Mouse (Mus musculus): Measurements from ENCODE around the gene Manbal.

Gene Manbal

DNA sequence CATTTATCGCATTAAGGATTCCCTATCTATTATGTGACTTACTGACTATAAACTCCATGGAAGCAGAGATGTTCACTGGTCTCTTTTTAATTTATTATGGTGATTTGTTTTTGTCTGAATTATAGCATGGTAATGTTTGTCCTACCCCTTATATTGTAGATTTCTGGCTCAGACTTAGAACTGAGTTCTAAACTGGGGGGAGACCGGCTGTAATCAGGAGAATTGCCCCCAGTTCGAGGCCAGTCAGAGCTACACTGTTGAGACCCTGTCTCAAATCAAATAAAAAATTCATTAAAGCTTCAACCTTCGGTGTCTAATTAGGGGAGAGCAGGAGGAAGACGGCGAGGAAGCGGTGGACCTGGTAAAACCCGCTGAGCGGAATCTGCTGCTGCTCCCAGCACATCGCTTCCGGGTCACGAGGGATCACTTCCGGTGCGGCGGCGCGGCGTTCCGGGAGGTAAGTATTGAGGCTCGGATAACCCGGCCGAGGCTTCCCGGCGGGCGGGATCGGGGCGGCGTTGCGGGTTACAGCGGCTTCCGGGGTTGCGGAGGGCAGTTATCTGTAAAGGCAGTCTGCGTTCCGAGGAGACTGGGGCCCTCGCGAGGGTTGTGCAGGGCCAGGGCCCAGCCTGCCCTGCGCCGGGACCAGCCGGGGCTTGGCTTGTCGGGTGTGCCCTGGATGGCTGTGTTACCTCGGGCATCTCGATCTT, at the start of gene Manbal:
TSS of gene Manbal (plus strand) at position 411 of the 710 bp plus-strand sequence.
- DNase-seq (ENCODE audit: low read depth): peak; percentile 49

DNA sequence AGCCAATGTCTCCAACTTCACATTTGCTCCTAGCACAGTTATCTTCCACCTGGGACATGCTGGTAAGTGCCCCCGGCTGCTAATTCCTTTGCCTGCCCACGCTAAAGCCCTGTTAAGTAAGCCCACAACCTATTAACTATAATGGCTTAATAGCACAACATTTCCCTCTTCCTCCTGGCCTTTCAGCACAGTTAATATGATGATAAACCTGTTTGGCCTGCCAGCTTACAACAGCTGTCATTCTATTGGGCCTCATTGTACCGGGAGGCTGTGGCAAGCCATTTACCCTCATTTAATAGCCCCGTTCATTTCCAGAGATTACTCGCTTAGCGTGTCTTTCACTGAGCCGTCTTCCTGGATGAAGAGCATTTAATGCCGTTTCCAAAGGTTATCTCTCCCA, 47.3 kb upstream of the Manbal start:
- DNase-seq (ENCODE audit: low read depth): no peak

DNA sequence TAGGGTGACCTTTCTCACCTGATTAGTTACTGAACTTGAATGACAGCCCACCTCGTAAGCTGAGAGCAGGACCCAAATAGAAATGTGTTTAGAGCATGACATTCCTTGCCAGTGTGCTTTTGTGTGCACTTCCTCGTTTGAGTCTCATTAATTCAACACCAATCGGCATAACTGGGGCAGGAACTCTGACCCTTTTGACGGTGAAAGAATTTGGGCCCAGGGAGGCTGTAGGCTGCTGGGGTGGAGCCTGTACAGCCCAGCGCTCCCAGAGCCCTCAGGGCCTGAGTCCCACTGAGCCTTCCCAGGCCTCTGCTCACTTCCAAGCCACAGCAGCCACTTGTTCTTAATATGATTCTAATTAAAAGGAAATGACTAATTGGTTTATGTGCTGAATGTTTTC, 46.5 kb upstream of the Manbal start:
- DNase-seq (ENCODE audit: low read depth): no peak

DNA sequence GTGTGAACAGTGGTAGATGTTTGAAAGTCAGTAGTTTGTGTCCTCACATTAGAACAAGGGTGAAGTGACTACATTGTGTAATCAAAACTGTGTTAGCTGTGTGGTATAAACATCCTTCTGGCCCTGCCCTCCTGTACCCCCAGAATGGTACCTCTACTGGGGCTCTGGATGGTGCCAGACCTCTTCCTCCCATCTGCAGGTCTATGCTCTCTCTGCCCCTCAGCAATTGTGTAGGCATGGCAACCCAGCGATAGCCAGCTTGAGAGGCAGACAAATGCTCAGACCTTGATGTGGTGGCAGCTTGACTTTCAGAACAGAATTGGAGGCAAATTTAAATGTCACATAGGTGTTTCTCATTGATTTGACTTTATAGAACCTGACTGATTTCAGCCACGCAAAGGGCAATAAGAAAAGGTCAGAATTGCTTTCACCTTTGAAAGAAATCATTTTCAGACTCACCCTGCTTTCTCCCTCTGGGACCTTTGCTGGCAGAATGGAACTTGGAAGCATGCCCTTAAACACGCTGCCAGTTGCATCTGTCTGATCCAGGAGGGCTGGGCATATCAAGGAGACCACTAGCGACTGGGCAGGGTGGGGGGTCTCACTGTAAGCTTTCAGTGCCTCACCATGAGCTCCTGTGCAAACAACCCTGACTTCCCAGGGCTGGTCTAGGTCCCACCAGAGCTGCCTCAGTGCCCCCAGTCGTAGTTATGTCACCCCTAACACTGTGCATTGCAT, 45.2 kb upstream of the Manbal start:
- no peak for DNase-seq (ENCODE audit: low read depth)

DNA sequence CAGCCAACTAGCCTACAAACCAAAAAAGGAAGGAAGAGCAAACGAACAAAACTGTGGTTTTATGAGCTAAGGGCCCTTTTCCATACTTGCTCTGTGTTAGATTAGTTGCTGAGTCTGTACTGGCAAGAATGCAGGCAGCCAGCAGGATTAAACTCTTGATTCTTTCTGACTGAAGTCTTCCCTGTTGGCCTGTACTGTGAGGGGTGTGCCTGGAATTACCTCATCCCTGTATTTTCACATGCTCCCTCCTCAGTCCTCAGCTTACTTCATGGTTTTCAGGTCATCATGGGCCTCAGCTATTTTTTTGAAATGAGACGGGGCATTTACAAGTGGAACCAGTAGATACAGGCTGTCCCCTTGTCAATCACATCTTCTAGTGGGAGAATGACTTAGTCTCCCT, 42.2 kb upstream of the Manbal start:
- no peak for DNase-seq (ENCODE audit: low read depth)

DNA sequence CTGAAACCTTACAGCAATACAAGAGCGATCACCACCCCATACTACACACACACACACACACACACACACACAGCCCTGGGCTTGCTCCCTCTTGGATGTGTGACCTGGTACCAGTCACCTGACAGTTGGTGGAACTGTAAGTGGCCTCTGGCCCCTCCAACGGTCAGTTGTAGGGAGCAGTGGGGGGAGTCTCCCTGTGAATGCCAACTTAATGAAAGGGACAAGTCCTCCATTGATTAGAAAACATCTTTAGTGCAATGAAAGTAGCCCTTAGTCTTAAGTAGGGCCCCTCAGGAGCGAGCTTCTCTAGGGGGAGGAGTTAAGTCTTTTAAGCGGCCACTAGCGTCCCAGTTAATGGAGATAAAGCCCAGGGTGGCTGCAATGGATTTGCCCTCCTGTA, 39.3 kb upstream of the Manbal start:
- no peak for DNase-seq (ENCODE audit: low read depth)

DNA sequence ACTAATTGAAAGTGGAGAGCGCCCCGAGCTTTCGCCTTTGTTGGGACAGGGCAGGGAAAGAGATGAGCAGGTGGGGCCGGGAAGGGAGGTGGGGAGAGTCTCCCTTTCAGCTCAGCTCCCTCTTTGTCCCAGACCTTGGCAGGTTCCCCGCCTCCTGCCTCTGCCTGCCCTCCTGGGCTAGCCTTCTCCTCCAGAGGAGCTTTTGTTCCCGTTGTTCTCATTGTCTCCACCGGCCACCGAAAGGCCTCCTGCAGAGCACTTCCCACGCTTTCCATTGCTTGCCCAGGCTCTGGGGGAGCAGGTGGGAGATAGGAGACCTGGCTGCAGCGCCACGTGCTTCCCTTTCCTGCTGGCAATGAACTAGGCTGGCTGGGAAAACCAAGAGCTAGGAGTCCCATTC, 38.8 kb upstream of the Manbal start:
- DNase-seq (ENCODE audit: low read depth): no peak

DNA sequence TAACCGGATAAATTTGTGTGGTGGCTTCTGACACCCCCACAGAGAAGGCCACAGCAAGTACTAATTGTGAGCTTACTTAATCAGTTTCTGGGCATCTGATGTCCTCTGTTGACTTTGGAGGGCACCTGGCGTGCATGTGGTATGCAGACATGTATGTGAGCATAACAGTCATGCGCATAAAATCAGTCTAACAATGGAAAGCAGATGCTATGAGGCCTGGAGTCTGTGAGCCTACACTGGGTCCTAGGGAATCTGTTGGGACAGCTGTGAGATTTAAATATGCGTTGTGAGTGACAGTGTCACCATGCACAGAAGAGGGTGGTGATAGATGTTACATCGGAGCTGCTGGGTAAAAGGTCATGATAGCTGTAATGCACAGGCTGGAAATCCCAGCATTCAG, 35.3 kb upstream of the Manbal start:
- no peak for DNase-seq (ENCODE audit: low read depth)

DNA sequence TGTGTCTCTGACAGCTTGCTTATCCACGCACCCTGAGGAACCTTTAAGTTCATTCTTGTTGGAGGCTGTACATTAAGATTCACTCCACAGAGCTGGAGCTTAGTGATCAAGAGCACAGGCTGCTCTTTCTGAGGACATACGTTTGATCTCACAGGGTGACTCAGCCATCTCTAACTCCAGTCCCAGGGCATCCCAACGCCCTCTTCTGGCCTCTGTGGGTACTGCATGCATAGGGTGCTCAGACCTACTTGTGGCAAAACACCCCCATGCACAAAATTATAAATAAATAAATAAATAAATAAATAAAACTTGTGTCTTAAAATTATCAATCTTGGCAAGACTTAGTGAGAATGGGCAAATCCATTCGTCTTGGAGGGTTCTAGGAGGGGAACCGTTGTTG, 28.7 kb upstream of the Manbal start:
- DNase-seq (ENCODE audit: low read depth): peak; percentile 49

DNA sequence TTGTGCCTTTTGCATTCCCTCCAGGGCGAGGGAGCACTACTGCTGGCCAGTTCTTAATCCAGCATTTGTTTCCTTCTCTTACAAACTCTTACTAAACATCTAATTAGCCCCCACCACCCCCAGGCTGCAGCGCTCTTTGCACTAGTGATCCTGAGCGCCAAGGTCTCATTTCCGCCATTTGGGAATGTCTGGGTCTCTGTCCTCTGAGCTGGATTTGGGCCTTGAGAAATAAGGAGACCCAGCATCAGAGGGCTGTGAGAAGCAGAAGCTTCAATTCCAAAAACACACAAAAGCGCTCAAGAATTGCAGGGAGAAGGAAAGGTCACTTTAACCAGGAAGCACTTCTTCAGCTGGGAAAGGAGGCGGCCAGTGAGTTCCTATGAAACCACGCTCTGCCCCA, 27.9 kb upstream of the Manbal start:
- DNase-seq (ENCODE audit: low read depth): no peak

DNA sequence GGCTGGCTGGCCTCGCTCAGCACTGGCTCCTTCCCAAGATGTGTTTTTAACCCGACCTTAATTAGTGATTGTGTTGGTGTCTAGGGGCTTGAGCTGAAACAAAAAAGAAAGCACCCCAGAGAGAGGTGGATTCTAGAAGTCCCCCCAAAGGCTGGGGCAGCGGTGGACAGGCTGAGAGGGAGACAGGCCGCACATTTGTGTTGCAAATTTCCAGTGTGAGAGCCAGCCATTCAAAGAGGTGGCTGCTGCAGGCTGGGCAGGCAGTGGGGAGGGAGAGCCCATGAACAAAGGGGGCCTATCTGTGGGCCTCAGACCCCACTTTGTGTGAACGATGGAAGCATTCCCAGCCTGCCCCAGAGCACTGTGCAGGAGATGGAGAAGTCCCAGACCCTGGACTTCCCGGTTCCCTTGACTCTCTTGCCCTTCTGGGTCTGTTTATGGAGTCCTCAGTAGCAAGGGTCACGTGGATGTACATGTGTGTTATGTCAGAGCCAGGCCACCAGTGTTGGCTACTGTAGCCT, 27.1 kb upstream of the Manbal start:
- no peak for DNase-seq (ENCODE audit: low read depth)

DNA sequence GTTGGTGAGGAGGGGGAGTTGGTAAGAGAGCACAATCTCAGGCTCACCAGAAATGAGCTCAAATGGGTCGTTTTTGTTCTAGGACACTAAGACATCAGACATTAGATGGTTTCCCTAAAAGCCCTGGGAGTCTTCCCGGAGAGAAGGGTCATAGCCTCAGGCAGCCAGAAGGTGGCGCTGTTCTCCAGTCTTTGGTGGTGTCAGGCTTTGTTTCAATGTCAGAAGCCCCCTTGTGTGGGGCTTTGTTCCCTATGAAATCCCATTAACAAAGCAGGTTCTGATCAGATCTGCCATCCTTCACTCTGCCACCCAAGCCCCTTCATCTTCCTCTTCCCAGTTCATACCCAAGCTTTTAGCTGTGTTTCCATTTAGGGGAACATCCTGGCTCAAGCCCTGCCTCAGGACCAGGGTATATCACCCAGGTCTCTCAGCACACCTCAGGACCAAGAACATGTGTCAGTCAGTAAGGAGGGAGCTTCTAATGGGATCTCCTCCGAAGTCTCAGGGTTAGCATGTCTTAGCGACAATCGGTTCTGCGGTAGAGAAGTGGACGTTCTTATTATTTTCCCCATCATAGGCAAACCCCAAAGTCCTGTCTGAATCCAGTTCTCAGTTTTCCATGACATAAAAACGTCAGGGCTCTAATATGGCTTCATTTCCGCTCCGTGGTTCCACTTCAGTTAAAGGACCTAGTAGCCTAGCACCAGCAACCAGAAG, 25.7 kb upstream of the Manbal start:
- peak; percentile 15 for DNase-seq (ENCODE audit: low read depth)

DNA sequence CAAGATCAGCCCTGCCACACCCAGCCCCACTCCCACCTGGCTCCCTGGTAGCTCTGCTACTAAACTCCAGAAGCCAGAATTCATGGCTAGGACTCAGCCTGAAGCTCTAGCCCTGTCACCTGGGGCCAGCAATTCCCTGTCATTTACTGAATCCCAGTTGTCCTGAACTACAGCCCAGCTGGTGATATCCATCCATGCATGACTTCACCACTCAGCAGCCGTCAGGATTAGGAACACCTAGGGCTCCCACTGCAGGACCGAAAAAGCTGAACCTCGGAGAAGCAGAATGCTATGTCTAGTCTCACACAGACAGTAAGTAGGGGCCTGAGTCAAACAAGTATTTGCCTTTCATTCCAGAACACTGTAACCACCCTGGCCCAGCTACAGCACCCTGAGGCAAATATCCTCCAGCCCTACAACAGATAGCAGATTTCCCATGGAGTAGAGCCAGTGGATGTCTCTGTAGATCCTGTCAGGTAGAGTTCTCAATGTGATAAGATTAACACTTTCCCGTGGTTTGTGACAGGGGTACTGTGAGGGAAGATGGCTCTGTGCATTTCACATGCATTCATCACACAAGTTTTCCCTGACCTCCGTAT, 25.0 kb upstream of the Manbal start:
- no peak for DNase-seq (ENCODE audit: low read depth)

DNA sequence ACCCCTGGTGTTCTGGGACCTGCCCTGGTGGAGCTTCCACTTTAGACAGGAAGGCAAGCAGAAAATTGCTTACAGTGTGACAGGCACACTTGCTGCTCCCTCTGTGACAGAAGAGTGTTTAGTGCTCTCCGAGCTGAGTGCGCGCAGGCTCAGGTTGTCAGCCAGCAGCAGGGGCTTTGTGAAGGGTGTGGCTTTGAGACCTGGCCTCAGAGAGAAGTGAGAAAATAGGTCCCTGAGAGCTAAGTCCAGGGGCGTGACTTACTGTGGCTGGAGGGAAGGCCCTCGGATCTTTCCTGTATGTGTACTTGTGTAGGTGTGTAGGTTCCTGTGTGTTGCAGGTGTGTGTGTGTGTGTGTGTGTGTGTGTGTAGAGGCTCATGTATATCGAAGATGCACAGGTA, 24.1 kb upstream of the Manbal start:
- DNase-seq (ENCODE audit: low read depth): no peak

DNA sequence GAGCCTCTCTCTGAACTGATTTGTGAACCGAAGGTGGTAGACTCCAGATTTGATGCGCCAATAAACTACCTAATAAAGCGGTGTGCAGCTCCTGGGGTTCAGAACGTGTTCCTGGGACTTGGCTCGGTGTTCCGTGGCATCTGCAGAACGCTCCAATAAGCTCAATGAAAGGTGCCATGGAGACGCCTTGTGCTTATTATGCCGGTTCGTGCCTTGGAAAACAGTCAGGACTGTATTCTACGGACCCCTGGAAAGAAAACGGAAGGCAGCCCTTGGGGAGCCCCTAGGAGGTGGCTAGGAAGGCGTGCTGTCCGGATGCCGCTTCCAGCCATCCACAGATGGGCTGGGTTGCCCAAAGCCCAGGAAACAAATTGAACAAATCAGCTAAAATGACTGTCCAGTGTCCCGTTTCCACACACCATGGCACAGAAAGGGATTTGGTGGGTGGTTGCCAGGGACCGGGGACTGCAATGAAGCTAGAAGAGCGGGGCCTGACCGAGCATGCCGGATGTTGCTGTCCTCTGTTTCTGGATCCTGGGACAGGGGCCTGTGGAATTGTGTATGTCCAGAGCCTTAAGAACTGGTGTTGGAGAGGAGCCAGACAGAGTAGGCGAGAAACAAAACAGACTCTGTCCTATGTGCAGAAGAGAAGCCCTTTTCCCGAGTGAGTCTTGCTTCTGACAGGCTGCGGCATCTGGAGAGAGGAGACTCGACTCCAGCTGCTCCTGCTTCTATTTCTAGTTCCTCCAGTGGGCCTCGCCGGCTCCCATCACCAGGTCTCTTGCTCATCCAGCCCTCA, 19.8 kb upstream of the Manbal start, which contains the start of gene Ghrh:
TSS of gene Ghrh (minus strand) at position 146 of the 799 bp plus-strand sequence.
- DNase-seq (ENCODE audit: low read depth): peak; percentile 10

DNA sequence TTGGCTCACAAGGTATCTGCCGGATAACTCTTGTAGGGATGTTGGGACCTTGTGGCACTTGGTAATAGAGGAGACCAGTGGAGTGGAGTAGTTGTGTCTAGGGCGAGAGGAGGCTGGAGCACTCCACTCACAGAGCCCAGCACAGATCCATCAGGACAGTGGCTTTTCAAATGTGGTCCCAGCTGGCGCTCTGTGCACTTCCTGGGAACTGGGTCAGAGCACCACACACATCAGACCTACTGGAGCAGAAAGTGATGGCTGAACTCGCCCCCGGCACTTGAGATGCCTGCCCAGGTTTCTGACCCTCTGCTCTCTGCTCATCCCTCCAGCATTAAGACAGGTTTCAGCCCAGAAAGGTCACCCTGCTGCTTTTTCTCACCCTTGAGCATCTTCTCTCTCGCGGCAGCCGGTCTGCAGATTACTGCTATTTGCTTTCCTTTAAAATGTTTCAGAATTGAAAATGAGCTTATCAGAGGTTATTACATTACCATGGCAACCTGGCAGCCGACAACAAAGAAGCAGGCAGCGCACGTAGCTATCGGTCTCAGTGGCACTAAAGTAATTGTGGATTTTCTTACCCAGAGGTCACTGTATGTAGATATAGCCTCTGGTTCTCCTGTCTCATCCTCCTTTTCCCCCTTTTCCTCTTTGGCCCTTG, 18.1 kb upstream of the Manbal start:
- DNase-seq (ENCODE audit: low read depth): no peak

DNA sequence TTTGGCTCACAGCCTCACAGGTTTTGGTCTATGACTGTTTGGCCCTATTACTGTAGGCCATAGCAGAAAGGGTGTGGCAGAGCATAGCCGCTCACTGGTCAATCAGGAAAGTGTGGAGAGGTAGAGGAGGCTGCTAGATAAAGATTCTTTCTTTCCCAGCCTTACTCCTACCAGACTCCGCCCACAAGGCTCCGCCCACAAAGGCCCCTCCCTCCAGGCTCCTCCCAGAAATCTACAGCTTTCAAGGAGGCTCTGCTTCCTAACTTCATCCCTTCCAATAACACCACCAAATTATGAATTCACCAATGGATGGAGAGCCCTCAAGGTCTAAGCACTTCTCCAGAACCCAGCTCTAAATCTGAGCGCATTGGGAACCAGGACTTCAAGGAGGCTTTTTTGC, 14.2 kb upstream of the Manbal start:
- DNase-seq (ENCODE audit: low read depth): no peak

DNA sequence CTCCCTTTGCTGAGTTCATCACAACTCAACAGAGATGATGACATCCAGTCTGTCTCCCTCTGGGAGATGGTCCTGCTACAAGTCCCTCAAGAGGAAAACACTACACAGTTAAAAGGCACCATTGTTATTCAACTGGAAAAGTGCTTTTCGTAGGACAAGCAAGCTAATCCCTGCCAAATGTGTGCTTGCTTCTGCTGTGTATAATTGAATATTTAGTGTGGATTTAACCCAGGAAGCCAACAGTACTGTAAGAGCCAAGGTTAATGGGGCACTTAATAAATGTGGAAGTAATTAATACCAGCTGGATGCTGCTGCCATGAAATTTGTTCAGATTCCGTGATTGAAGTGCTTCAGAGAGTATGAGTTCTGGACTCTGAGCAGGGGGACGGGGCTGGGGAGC, 13.3 kb upstream of the Manbal start:
- DNase-seq (ENCODE audit: low read depth): no peak

DNA sequence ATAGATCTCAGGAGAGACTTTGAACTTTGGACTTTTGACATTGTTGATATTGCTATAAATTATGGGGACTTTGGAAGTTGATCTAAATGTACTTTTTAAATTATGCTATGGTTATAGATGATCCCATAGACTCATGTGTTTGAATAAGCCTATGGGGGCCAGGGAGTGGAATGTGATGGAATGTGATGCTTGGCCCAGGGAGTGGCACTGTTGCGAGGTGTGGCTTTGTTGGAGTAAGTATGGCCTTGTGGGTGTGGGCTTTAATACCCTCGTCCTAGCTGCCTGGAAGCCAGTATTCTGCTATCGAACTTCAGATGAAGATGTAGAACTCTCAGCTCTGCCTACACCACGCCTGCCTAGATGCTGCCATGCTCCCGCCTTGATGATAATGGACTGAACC, 7.4 kb upstream of the Manbal start:
- no peak for DNase-seq (ENCODE audit: low read depth)

DNA sequence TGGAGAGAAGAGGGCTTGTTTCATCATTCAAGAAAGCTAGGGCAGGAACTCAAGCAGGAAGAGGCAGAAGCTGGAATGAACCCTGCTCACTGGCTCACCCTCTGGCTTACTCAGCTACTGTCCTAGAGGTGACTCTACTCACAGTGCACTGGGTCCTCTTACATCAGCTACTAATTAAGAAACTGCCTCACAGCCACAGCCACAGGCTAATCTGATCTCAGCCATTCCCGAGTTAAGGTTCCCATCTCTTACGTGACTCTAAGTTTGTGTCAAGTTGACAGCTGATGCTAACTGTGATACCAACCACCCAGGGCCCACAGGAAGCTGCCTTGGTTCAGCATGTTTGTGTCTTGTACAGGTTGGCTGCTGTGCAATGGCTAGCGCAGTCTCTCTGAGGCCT, 4.4 kb upstream of the Manbal start:
- no peak for DNase-seq (ENCODE audit: low read depth)

DNA sequence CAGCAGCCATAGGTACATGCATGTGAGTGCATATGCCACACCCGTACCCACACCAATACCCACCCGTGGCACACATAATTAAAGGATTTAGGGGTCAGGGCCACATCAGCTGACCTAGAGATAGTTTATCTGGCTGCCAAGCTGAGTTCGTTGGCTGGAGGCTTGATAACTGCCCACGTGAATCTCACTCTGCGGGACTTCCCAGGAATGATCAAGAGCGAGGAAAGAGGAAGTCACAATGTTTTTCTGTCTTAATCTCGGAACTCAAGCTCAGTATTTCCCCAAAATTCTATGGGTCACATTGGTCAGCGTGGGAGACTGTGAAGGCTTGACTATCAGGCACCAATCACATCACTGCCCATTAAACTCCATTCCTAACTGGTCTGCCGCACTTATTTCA, 632 bp upstream of the Manbal start:
- no peak for DNase-seq (ENCODE audit: low read depth)
